Mouse (Mus musculus) olfactory bulb, adult 2 months (tissue): ENCODE results near the gene Zc3h10. TPM values are rescaled to one million over a fixed set of nuclear protein-coding genes. Genes with fewer than 3 reads are reported as not detected.

ENCODE experiments used
- H3K27ac ChIP-seq: fragments of 200-500 bp; 2 replicates; pipeline ENCODE4 v1.5.1; 2012; ENCODE audit warnings: low read depth, low read length; ENCODE audit not compliant: insufficient read depth
- H3K4me1 ChIP-seq: fragments of 200-500 bp; 2 replicates; pipeline ENCODE4 v1.6.1; 2012; ENCODE audit warnings: low read length; ENCODE audit not compliant: control insufficient read depth, insufficient read depth
- H3K4me3 ChIP-seq: fragments of 200-500 bp; 2 replicates; pipeline ENCODE4 v1.5.1; 2012; ENCODE audit warnings: mild to moderate bottlenecking, low read depth, low read length, moderate library complexity; ENCODE audit not compliant: insufficient read depth
- CTCF ChIP-seq: fragments of 200-500 bp; IDR thresholded peaks from 2 replicates; pipeline ENCODE4 v1.5.1; 2012; ENCODE audit warnings: low read depth, mild to moderate bottlenecking, low read length, moderate library complexity; ENCODE audit not compliant: insufficient read depth
- POLR2A ChIP-seq: fragments of 200-500 bp; IDR thresholded peaks from 2 replicates; pipeline ENCODE4 v1.6.1; 2012; ENCODE audit warnings: mild to moderate bottlenecking, low read depth, low read length, moderate library complexity; ENCODE audit not compliant: insufficient read depth
- WGBS: fragments of 180-500 bp; shearing (Covaris S2); methylation state at CpG from one replicate; pipeline ENCODE4 v1.1.7; 2018; 5-methylcytosine and 5-hydroxymethylcytosine counted together
- polyA plus RNA-seq: library from polyadenylated mRNA; stranded (reverse); fragments of >200 nt; gene quantifications from 2 replicates; pipeline ENCODE4 v1.2.4, GENCODE M21; 2012; ENCODE audit warnings: low replicate concordance; ENCODE audit not compliant: missing spikeins, insufficient read depth, insufficient read length

The Zc3h10 gene
- polyA plus RNA-seq, 1 experiment, result not detected

DNA sequence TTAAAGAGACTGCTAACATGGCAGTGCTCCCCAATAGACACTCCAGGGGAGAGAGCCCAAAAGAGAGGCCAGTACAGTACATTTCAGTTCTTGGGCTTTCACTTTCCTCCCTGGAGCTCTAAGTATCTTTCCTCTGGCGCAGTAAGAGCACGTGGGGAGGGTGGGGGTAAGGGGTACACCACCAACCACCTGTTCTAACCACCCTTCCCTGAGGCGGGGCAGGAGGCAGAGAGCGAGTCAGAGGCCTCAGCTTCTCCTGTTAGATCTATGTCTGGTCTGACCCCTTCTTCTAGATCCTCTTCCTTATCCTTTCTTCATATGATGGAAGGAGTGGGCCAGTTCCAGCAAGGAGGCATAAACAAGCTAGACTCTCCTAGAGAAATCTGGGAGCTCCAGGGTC, 39.5 kb upstream of the Zc3h10 start:
- Histone ChIP-seq H3K4me1 (peaks cover 10% of the 10 kb centered on the region), H3K27ac (no peak overlapping the region), H3K4me3 (no peak overlapping the region)
- TF ChIP-seq CTCF (no peak), POLR2A (no peak)
- WGBS, result 70% methylated on average over 4 of the region's 4 CpGs

GRCm38 (mm10) chr10:128586546-128586945, 39.0 kb upstream of the Zc3h10 start:
- Histone ChIP-seq H3K4me1 (peaks cover 10% of the 10 kb centered on the region), H3K4me3 (no peak overlapping the region), H3K27ac (peak overlapping the region; percentile 36; the same call in 1 of the 2 replicates)
- 10% methylated on average over 1 of the region's 1 CpGs for WGBS
- no peak for TF ChIP-seq POLR2A
- no peak for TF ChIP-seq CTCF

GRCm38 (mm10) chr10:128584386-128584785, 36.8 kb upstream of the Zc3h10 start:
- Histone ChIP-seq H3K27ac (no peak overlapping the region), H3K4me3 (no peak overlapping the region), H3K4me1 (peaks cover 9% of the 10 kb centered on the region)
- no peak for TF ChIP-seq CTCF
- no peak for TF ChIP-seq POLR2A
- 24% methylated on average over 4 of the region's 4 CpGs for WGBS

- 0 out of 2 replicates have a peak, but pooled peaks cover 2% of the 10 kb centered on the region for H3K4me1 ChIP-seq
- H3K27ac ChIP-seq, result no peak overlapping the region
- TF ChIP-seq CTCF, result no peak
- TF ChIP-seq POLR2A, result no peak
- no peak overlapping the region for H3K4me3 ChIP-seq
- WGBS, result 35% methylated on average over 7 of the region's 7 CpGs
Observed at GRCm38 (mm10) chr10:128583644-128584043, 36.1 kb upstream of the Zc3h10 start.

DNA sequence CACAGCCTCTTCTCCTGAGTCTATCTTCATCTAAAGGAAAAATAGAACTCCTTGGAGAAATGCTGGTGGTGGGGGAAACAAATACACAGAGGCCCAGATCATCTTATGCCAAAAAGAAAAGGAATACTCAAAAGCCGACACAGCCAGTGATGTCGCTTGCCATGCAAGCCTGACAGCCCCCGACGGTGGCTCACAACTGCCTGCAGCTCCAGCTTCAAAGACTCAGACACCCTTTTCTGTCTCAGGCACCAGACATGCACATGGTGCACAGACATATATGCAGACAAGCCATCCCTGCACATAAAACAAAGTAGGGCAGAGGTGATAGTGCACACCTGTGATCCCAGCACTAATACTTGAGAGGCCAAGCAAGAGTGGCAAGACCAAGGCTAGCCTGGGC, 32.2 kb upstream of the Zc3h10 start:
- TF ChIP-seq CTCF (no peak), POLR2A (no peak)
- WGBS, result 94% methylated on average over 4 of the region's 4 CpGs
- H3K27ac ChIP-seq, result no peak overlapping the region

GRCm38 (mm10) chr10:128579298-128579697, 31.7 kb upstream of the Zc3h10 start:
- Histone ChIP-seq H3K27ac (no peak overlapping the region), H3K4me1 (0 out of 2 replicates have a peak, but pooled peaks cover 2% of the 10 kb centered on the region), H3K4me3 (no peak overlapping the region)
- TF ChIP-seq POLR2A, result no peak
- no peak for TF ChIP-seq CTCF
- whole genome bisulfite sequencing, result 91% methylated on average over 3 of the region's 3 CpGs

More for the DNA sequence above, 32.2 kb upstream of the Zc3h10 start:
- no peak overlapping the region for H3K4me3 ChIP-seq
- H3K4me1 ChIP-seq, result 0 out of 2 replicates have a peak, but pooled peaks cover 2% of the 10 kb centered on the region

DNA sequence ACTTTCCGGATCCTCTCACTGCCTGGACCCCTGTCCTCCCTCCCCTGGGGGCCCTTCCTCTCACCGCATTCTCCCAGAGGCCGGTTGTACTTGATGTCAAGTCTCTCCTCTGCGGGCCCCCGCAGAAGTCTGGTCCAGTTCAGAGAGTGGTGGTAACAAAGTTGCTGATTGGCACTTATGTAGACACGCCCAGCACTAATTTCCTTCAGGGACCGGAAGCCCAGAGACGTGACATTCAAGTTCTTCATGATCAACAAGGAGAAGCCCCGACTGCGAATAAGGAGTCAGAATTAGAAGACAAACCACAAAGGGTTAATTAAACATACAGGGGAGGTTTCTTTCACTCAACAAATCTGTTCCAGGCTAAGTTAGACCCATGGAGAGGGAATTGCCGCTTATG, 30.8 kb upstream of the Zc3h10 start:
- no peak overlapping the region for H3K4me3 ChIP-seq
- no peak for TF ChIP-seq POLR2A
- TF ChIP-seq CTCF, result no peak
- no peak overlapping the region for H3K27ac ChIP-seq
- 0 out of 2 replicates have a peak, but pooled peaks cover 2% of the 10 kb centered on the region for H3K4me1 ChIP-seq
- WGBS, result 81% methylated on average over 11 of the region's 11 CpGs

DNA sequence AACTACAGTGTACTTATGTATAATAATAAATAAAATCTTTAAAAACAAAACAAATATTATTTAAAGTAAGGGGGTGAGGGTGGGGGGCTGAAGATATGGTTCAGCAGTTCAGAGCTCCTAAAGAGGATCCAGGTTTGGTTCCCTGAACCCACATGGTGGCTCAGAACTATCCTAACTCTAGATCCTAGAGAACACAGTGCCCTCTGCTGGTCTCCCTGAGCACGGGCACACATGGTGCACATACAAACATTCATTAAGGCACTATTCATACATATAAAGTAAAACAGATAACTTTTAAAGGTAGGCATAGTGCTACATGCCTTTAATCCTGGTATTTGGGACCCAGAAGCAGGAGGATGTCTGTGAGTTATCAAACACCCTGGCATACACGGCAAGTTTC, 27.5 kb upstream of the Zc3h10 start:
- WGBS, result 84% methylated on average over 2 of the region's 2 CpGs
- Histone ChIP-seq H3K4me1 (no peaks in the 10 kb centered on the region), H3K27ac (no peak overlapping the region), H3K4me3 (no peak overlapping the region)
- TF ChIP-seq POLR2A (no peak), CTCF (no peak)

DNA sequence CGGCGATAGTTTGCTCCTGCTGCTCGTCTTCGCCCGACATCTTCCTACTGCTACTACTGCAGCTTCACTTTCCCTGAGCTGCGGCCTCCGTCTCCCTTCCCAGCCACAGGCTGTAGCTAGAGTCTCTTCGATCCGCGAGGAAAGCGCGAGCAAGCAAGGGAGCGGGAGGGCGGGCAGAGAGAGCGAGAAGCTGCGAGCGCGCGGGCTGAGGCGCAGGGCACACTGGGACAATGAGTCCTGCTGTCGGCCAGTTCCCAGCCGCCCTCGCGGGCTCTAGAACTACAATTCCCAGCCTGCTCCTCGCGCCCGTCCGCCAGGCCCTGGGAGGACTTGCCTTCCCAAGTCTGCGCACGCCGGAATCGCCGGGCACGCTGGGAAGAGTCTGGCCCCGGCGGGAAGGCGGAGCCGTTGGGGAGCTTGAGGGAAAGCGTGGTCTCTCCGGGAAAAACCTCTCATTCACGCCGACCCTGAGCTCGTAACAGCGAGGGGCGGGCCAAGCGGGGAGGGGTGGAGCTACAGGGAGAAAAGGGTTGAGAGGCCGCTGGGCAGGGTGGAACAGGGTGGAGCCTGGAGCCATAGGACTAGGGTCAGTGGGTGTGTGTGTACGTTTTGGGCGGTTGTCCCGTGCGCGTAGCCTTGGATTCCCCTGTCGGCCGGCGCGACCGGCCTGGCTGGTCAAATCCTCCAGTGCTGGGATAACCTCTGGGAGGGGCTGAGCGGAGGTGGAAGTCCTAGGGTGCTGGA, 18.4 kb upstream of the Zc3h10 start, which contains the start of gene Pa2g4:
Gene Pa2g4 (minus strand): TSS at position 200 of the 744 bp plus-strand sequence.
- peak within 1 kb of the TSS; percentile 73 for H3K27ac ChIP-seq
- WGBS, result under 1% methylated on average over 58 of the region's 58 CpGs
- TF ChIP-seq POLR2A (peak; percentile 88), CTCF (no peak)
- H3K4me1 ChIP-seq, result peaks cover 3% of the 10 kb centered on the region
- H3K4me3 ChIP-seq, result peak within 1 kb of the TSS; percentile 84

DNA sequence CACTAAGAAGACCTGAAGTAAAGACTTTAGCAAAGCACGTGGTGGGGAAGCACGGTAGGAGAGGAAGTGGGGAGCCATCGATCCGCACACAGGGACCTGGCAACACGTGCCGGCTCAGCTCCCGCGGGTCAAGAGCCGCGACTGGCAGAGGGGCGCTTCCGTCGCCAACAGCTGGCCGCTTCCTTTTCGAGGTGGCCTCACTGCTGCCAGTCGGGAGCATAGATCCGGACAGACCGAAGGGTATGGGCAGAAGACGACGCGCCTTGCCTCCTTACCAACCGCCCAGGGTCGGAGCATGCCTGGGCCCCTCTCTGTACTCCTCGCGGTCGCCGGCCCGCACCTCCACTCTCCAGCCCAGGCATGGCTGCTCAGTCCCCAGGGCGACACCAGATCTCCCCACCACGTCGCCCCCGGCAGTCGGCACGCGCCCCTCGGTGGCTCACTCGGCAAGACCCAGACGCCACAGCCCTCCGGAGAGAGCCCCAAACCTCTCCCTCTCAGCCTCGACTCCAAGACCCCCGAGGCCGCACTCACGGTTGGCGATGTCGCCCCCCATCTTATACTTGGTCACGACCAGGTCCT, 17.7 kb upstream of the Zc3h10 start:
- no peak for TF ChIP-seq CTCF
- no peak for TF ChIP-seq POLR2A
- Histone ChIP-seq H3K4me3 (peak overlapping the region; percentile 56), H3K27ac (peak overlapping the region; percentile 0), H3K4me1 (peaks cover 3% of the 10 kb centered on the region)
- WGBS, result under 1% methylated on average over 46 of the region's 46 CpGs
